Mouse (Mus musculus) T-cell, adult 66 days (primary cell): Measurements from ENCODE around the gene Skint10. TPM values are rescaled to one million over a fixed set of nuclear protein-coding genes. Genes with fewer than 3 reads are reported as not detected.

Experiments used
- total RNA-seq, 2 experiments: library from RNA; stranded (reverse); gene quantifications; 3 replicates in 1 of 2; 4 replicates in 1 of 2; pipeline ENCODE4 v1.2.4; 2023

Skint10 gene
- total RNA-seq: not detected

GRCm38 (mm10) chr4:112774766-112775165, at the start of gene Skint10:
Gene Skint10 (minus strand): TSS chr4:112774866.

Other genes starting within 250 kb of the Skint10 start
- gene Skint2, start 217.7 kb downstream of the Skint10 start, total RNA-seq: not detected